Mouse (Mus musculus) ovary, adult 2 months (tissue): ENCODE data around the gene Defa34. TPM values are rescaled to one million over a fixed set of nuclear protein-coding genes. Genes with fewer than 3 reads are reported as not detected.

Experiments
- polyA plus RNA-seq: library from polyadenylated mRNA; depleted of rRNA; stranded (reverse); fragments of >200 nt; gene quantifications from 2 replicates; pipeline ENCODE4 v1.2.3, GENCODE M21; 2012; rRNA removed

Gene Defa34
- polyA plus RNA-seq = not detected in 2 replicates

DNA sequence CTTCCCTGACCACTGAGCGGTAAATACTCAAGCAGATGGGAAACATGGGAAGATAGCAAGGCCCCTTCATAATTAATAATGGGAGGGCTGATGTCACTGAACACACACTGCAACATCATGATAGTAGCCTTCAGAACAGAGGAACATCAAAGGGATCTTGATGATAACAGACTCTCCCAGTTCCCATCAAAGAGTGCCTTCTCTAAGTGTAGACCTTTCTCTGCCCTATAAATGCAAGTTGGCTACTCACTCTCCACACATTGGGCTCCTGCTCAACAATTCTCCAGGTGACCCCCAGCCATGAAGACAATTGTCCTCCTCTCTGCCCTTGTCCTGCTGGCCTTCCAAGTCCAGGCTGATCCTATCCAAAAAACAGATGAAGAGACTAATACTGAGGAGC, at the start of gene Defa34:
Gene Defa34 (plus strand): TSS at position 301 of the 400 bp plus-strand sequence.

DNA sequence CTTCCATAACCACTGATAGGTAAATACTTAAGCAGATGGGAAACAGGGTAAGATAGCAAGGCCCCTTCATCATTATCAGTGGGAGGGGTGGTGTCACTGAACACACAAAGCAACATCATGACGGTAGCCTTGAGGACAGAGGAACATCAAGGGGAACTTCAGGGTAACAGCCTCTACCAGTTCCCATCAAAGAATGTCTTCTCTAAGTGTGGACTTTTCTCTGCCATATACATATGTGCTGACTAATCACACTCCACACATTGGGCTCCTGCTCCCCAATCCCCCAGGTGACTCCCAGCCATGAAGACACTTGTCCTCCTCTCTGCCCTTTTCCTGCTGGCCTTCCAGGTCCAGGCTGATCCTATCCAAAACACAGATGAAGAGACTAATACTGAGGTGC, 47.7 kb upstream of the Defa34 start, which contains the start of gene Defa26:
Gene Defa26 (plus strand): TSS at position 301 of the 400 bp plus-strand sequence.

DNA sequence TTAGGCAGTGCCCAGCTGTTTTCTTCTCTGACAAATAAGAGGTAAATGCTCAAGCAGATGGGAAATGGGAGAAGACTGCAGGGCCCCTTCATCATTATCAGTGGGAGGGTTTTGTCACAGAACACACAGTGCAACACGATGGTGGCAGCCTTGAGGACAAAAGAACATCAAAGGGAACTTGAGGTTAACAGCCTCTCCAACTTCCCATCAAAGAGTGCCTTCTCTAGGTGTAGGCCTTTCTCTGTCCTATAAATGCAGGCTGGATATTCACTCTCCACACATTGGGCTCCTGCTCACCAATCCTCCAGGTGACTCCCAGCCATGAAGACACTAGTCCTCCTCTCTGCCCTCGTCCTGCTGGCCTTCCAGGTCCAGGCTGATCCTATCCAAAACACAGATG, 10.1 kb upstream of the Defa34 start, which contains the start of gene Defa17:
Gene Defa17 (plus strand): TSS at position 301 of the 400 bp plus-strand sequence.

DNA sequence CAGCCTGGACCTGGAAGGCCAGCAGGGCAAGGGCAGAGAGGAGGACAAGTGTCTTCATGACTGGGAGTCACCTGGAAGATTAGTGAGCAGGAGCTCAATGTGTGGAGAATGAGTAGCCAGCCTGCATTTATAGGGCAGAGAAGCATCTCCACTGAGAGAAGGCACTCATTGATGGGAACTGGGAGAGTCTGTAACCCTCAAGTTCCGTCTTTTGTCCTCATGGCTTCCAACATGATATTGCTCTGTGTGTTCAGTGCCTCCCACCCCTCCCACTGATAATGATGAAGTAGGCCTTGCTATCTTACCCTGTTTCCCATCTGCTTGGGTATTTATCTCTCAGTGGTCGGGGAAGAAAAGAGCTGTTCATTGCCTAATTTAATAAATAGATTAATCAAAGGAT, 37.9 kb downstream of the Defa34 start, which contains the start of gene AY761184:
Gene AY761184 (minus strand): TSS at position 101 of the 400 bp plus-strand sequence.

Other genes starting within 250 kb of the Defa34 start
- not detected in 2 replicates for gene Defa36, start 238.4 kb upstream of the Defa34 start, polyA plus RNA-seq
- not detected in 2 replicates for gene Gm7849, start 209.2 kb upstream of the Defa34 start, polyA plus RNA-seq
- gene Defa20, start 156.5 kb upstream of the Defa34 start, polyA plus RNA-seq = 0.83 TPM in 1 of 2 replicates, not detected in the other
- 0.83 TPM in 1 of 2 replicates, not detected in the other for gene Defa32, start 136.8 kb upstream of the Defa34 start, polyA plus RNA-seq
- not detected in 2 replicates for gene Defa37, start 100.4 kb upstream of the Defa34 start, polyA plus RNA-seq
- not detected in 2 replicates for gene Defa28, start 82.8 kb upstream of the Defa34 start, polyA plus RNA-seq
- 1.2 TPM in 1 of 2 replicates, not detected in the other for gene Gm7861, start 71.3 kb upstream of the Defa34 start, polyA plus RNA-seq
- not detected in 2 replicates for gene Defa26, start 47.6 kb upstream of the Defa34 start, polyA plus RNA-seq
- gene Defa17, start 10.0 kb upstream of the Defa34 start, polyA plus RNA-seq = not detected in 2 replicates
- gene AY761184, start 37.8 kb downstream of the Defa34 start, polyA plus RNA-seq = not detected in 2 replicates
- 0.80 and 1.1 TPM in 2 replicates for gene Defa24, start 68.7 kb downstream of the Defa34 start, polyA plus RNA-seq
- gene Defb50, start 157.7 kb downstream of the Defa34 start, polyA plus RNA-seq = not detected in 2 replicates
- not detected in 2 replicates for gene Defb2, start 174.1 kb downstream of the Defa34 start, polyA plus RNA-seq
- not detected in 2 replicates for gene Defb10, start 193.1 kb downstream of the Defa34 start, polyA plus RNA-seq
- not detected in 2 replicates for gene Defb9, start 219.6 kb downstream of the Defa34 start, polyA plus RNA-seq
- gene Defb11, start 240.6 kb downstream of the Defa34 start, polyA plus RNA-seq = not detected in 2 replicates